Mouse (Mus musculus): ENCODE measurements around the gene Snrpf. TPM values are rescaled to one million over a fixed set of nuclear protein-coding genes. Genes with fewer than 3 reads are reported as not detected.

The Snrpf gene
- total RNA-seq, 2 experiments from 2014 or later, result 7.7 to 13.1 TPM

- no peak for DNase-seq (ENCODE audit: low spot score in 2 of 2)
Measured at GRCm38 (mm10) chr10:93538287-93538686, 51.2 kb downstream of the Snrpf start.

Other genes with a start within 250 kb of the Snrpf start
- gene Lta4h, start 136.3 kb downstream of the Snrpf start, total RNA-seq (2021), result 10 to 100 TPM; 58.3 to 64.0 TPM
- gene Hal, start 100.9 kb downstream of the Snrpf start, total RNA-seq (2021), result not detected
- gene Amdhd1, start 49.7 kb downstream of the Snrpf start, total RNA-seq (2021), result under 1 TPM; 0.40 to 0.67 TPM
- gene Ccdc38, start 49.1 kb downstream of the Snrpf start, total RNA-seq (2021), result not detected
- gene Ntn4, start 51.0 kb upstream of the Snrpf start, total RNA-seq (2021), result 10 to 100 TPM in 1 of 2 experiments, 1 to 10 TPM in 1; 8.9 to 10.6 TPM
- not detected for gene Usp44, start 241.8 kb upstream of the Snrpf start, total RNA-seq (2021)

Data from left cerebral cortex, adult 18-20 months (tissue).